Mouse (Mus musculus): Measurements from ENCODE around the gene Des. TPM values are rescaled to one million over a fixed set of nuclear protein-coding genes. Genes with fewer than 3 reads are reported as not detected.

Des gene
- polyA plus RNA-seq, 1 experiment from 2014 or later, result 6.9 TPM

- no peak overlapping the region for H3K9ac ChIP-seq
- no peak overlapping the region for H3K4me3 ChIP-seq
- H3K27ac ChIP-seq, result no peak overlapping the region
- ATAC-seq, result no peak
- H3K4me2 ChIP-seq, result no peak overlapping the region
- WGBS (ENCODE audit: insufficient replicate concordance), result 76% methylated on average over 3 of the region's 3 CpGs
- no peaks in the 10 kb centered on the region for H3K36me3 ChIP-seq
- peaks cover 5% of the 10 kb centered on the region; the same call in 1 of the 2 replicates for H3K27me3 ChIP-seq (replicated peaks)
- H3K9me3 ChIP-seq (replicated peaks), result no peaks in the 10 kb centered on the region
- H3K4me1 ChIP-seq, result no peaks in the 10 kb centered on the region
These were observed 52.1 kb downstream of the Des start for GRCm38 (mm10) chr1:75412196-75412595.

- WGBS (ENCODE audit: insufficient replicate concordance), result 47% methylated on average over 3 of the region's 3 CpGs
These were observed 53.6 kb downstream of the Des start for GRCm38 (mm10) chr1:75413749-75414148.

More at GRCm38 (mm10) chr1:75413749-75414148, 53.6 kb downstream of the Des start:
- H3K9me3 ChIP-seq (replicated peaks), result no peaks in the 10 kb centered on the region
- no peak overlapping the region for H3K27ac ChIP-seq
- H3K36me3 ChIP-seq, result no peaks in the 10 kb centered on the region
- H3K27me3 ChIP-seq (replicated peaks), result peaks cover 19% of the 10 kb centered on the region
- H3K4me3 ChIP-seq, result no peak overlapping the region
- no peaks in the 10 kb centered on the region for H3K4me1 ChIP-seq
- H3K4me2 ChIP-seq, result no peak overlapping the region
- ATAC-seq, result no peak
- H3K9ac ChIP-seq, result no peak overlapping the region

Other genes with a start within 250 kb of the Des start
- gene Nhej1, start 235.1 kb upstream of the Des start, polyA plus RNA-seq (2016; fragmentation: Nextera tagmentation; extraction: Ambion mirVana), result 6.7 and 6.8 TPM in 2 replicates
- 0.36 and 1.1 TPM in 2 replicates for gene Slc23a3, start 226.4 kb upstream of the Des start, polyA plus RNA-seq (2016; fragmentation: Nextera tagmentation; extraction: Ambion mirVana)
- gene Cnppd1, start 217.6 kb upstream of the Des start, polyA plus RNA-seq (2016; fragmentation: Nextera tagmentation; extraction: Ambion mirVana), result 53.2 and 54.0 TPM in 2 replicates
- gene Retreg2, start 217.6 kb upstream of the Des start, polyA plus RNA-seq (2016; fragmentation: Nextera tagmentation; extraction: Ambion mirVana), result 69.4 and 73.5 TPM in 2 replicates
- gene Zfand2b, start 191.7 kb upstream of the Des start, polyA plus RNA-seq (2016; fragmentation: Nextera tagmentation; extraction: Ambion mirVana), result 43.5 and 46.3 TPM in 2 replicates
- gene Abcb6, start 179.9 kb upstream of the Des start, polyA plus RNA-seq (2016; fragmentation: Nextera tagmentation; extraction: Ambion mirVana), result 82.0 and 86.2 TPM in 2 replicates
- gene Ankzf1, start 168.2 kb upstream of the Des start, polyA plus RNA-seq (2016; fragmentation: Nextera tagmentation; extraction: Ambion mirVana), result 13.4 and 14.5 TPM in 2 replicates
- gene Atg9a, start 168.1 kb upstream of the Des start, polyA plus RNA-seq (2016; fragmentation: Nextera tagmentation; extraction: Ambion mirVana), result 26.2 and 27.3 TPM in 2 replicates
- 5.2 and 6.1 TPM in 2 replicates for gene Glb1l, start 149.5 kb upstream of the Des start, polyA plus RNA-seq (2016; fragmentation: Nextera tagmentation; extraction: Ambion mirVana)
- gene Stk16, start 149.5 kb upstream of the Des start, polyA plus RNA-seq (2016; fragmentation: Nextera tagmentation; extraction: Ambion mirVana), result 107 and 110 TPM in 2 replicates
- gene Tuba4a, start 140.5 kb upstream of the Des start, polyA plus RNA-seq (2016; fragmentation: Nextera tagmentation; extraction: Ambion mirVana), result 465 and 490 TPM in 2 replicates
- gene A630095N17Rik, start 128.2 kb upstream of the Des start, polyA plus RNA-seq (2016; fragmentation: Nextera tagmentation; extraction: Ambion mirVana), result not detected in 2 replicates
- 27.2 and 27.8 TPM in 2 replicates for gene Dnajb2, start 123.9 kb upstream of the Des start, polyA plus RNA-seq (2016; fragmentation: Nextera tagmentation; extraction: Ambion mirVana)
- 0.79 and 0.82 TPM in 2 replicates for gene Ptprn, start 95.8 kb upstream of the Des start, polyA plus RNA-seq (2016; fragmentation: Nextera tagmentation; extraction: Ambion mirVana)
- 0.32 TPM in 1 of 2 replicates, not detected in the other for gene Resp18, start 81.9 kb upstream of the Des start, polyA plus RNA-seq (2016; fragmentation: Nextera tagmentation; extraction: Ambion mirVana)
- gene Dnpep, start 42.3 kb upstream of the Des start, polyA plus RNA-seq (2016; fragmentation: Nextera tagmentation; extraction: Ambion mirVana), result 66.3 and 67.4 TPM in 2 replicates
- 11.4 and 14.3 TPM in 2 replicates for gene Speg, start 15.0 kb downstream of the Des start, polyA plus RNA-seq (2016; fragmentation: Nextera tagmentation; extraction: Ambion mirVana)
- 44.0 and 47.9 TPM in 2 replicates for gene Gmppa, start 75.6 kb downstream of the Des start, polyA plus RNA-seq (2016; fragmentation: Nextera tagmentation; extraction: Ambion mirVana)
- gene Asic4, start 90.1 kb downstream of the Des start, polyA plus RNA-seq (2016; fragmentation: Nextera tagmentation; extraction: Ambion mirVana), result 0.83 and 1.3 TPM in 2 replicates
- gene Chpf, start 119.0 kb downstream of the Des start, polyA plus RNA-seq (2016; fragmentation: Nextera tagmentation; extraction: Ambion mirVana), result 13.0 and 14.5 TPM in 2 replicates
- 0.18 and 0.20 TPM in 2 replicates for gene Tmem198, start 119.2 kb downstream of the Des start, polyA plus RNA-seq (2016; fragmentation: Nextera tagmentation; extraction: Ambion mirVana)
- 25.2 and 27.9 TPM in 2 replicates for gene Obsl1, start 146.1 kb downstream of the Des start, polyA plus RNA-seq (2016; fragmentation: Nextera tagmentation; extraction: Ambion mirVana)
- gene Inha, start 146.7 kb downstream of the Des start, polyA plus RNA-seq (2016; fragmentation: Nextera tagmentation; extraction: Ambion mirVana), result 1.1 and 1.2 TPM in 2 replicates
- gene Stk11ip, start 161.2 kb downstream of the Des start, polyA plus RNA-seq (2016; fragmentation: Nextera tagmentation; extraction: Ambion mirVana), result 10.2 and 10.5 TPM in 2 replicates
- 2.4 TPM in 2 replicates for gene Slc4a3, start 185.9 kb downstream of the Des start, polyA plus RNA-seq (2016; fragmentation: Nextera tagmentation; extraction: Ambion mirVana)

All from liver, embryonic 12.5 days (tissue).